Mouse (Mus musculus) midbrain, embryonic 13.5 days (tissue): ENCODE measurements around the gene Cyp21a1. TPM values are rescaled to one million over a fixed set of nuclear protein-coding genes. Genes with fewer than 3 reads are reported as not detected.
"Not testable (repeated sequence)": the region's sequence is repeated elsewhere in the genome, so short reads cannot be mapped to it uniquely, and the experiment has no call there.

Experiments used
- ATAC-seq: fragments of 200-750 bp; cut with Nextera tagmentation; 2 replicates; pipeline ENCODE4 v1.8.0; 2017; ENCODE audit warnings: mild to moderate bottlenecking, moderate TSS enrichment, moderate library complexity
- H3K27ac ChIP-seq: fragments of 300-500 bp; sonication (generic); 2 replicates; pipeline ENCODE4 v1.5.1; 2015; ENCODE audit warnings: inconsistent platforms, mild to moderate bottlenecking, moderate library complexity
- H3K27me3 ChIP-seq: fragments of 300-500 bp; sonication (generic); 2 replicates; pipeline ENCODE4 v1.6.1; 2015; ENCODE audit warnings: mild to moderate bottlenecking, inconsistent platforms
- H3K36me3 ChIP-seq: fragments of 300-500 bp; sonication (generic); 2 replicates; pipeline ENCODE4 v1.6.1; 2015; ENCODE audit warnings: mild to moderate bottlenecking, inconsistent platforms
- H3K4me1 ChIP-seq: fragments of 300-500 bp; sonication (generic); replicated peaks from 2 replicates; pipeline ENCODE4 v1.6.1; 2015; ENCODE audit warnings: inconsistent platforms
- H3K4me2 ChIP-seq: fragments of 300-500 bp; sonication (generic); replicated peaks from 2 replicates; pipeline ENCODE4 v1.6.1; 2015; ENCODE audit warnings: moderate library complexity, mild to moderate bottlenecking, inconsistent platforms
- H3K4me3 ChIP-seq: fragments of 300-500 bp; sonication (generic); replicated peaks from 2 replicates; pipeline ENCODE4 v1.5.1; 2015; ENCODE audit warnings: mild to moderate bottlenecking, inconsistent platforms
- H3K9ac ChIP-seq: fragments of 300-500 bp; sonication (generic); replicated peaks from 2 replicates; pipeline ENCODE4 v1.6.1; 2015; ENCODE audit warnings: mild to moderate bottlenecking, inconsistent platforms
- H3K9me3 ChIP-seq: fragments of 300-500 bp; sonication (generic); 2 replicates; pipeline ENCODE4 v1.6.1; 2016; ENCODE audit warnings: mild to moderate bottlenecking, inconsistent platforms
- WGBS: fragments of 180-500 bp; shearing (Covaris S2); methylation state at CpG from one replicate; pipeline ENCODE4 v1.1.7; 2015; 5-methylcytosine and 5-hydroxymethylcytosine counted together
- polyA plus RNA-seq: library from polyadenylated mRNA; unstranded; fragments of >200 nt; fragmentation: Nextera tagmentation; extraction: Ambion mirVana; gene quantifications from 2 replicates; pipeline ENCODE4 v1.2.1, GENCODE M21; 2015

Cyp21a1 gene
- polyA plus RNA-seq, 1 experiment from 2014 or later: not detected

DNA sequence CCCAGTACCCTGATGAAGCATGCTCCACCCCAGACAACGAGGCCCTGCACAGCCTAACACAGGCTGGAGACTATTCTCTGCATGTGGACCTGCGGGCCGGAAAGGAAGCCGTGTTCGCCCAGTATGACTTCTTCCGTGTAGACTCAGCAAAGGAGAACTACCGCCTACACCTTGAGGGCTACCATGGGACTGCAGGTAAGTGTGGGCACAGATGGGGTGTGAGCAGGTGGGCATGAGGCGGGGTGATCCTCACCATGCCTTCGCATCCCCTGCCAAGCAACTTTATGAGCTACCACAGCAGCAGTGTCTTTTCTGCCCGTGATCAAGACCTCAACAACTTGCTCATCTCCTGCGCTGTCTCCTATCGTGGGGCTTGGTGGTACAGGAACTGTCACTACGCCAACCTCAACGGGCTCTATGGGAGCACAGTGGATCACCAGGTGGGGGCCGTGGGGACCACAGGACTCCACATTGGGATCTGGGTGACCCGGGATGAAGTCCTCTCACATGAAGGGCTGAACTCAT is 3.5 kb downstream of the Cyp21a1 start:
- H3K4me1 ChIP-seq, H3K4me2 ChIP-seq, H3K9me3 ChIP-seq, ATAC-seq, H3K36me3 ChIP-seq, H3K27me3 ChIP-seq, H3K27ac ChIP-seq, H3K4me3 ChIP-seq, H3K9ac ChIP-seq: not testable (repeated sequence)
- WGBS: 93% methylated on average over 16 of the region's 16 CpGs

DNA sequence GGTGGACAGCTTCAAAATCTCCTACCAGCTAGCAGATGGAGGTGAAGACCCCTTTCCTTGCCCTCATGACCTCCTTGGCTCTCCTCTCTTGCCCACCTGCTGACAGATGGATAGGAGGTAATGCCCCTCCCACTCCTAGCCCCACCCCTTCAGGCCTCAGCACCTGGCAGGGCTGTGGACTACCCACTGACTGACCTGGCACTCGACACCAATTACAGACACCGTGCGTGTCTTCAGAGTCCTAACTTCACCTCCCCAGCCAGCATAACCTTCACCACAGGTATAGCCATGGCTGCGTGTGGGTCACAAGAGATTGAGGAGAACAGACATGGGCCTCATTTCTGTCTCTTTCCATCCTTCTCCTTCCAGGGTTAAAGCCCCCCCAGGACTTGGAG is 4.8 kb downstream of the Cyp21a1 start:
- Histone ChIP-seq H3K27ac (no peak overlapping the region), H3K4me1 (no peaks in the 10 kb centered on the region), H3K4me2 (no peak overlapping the region), H3K9me3 (no peaks in the 10 kb centered on the region), H3K4me3 (no peak overlapping the region), H3K36me3 (no peaks in the 10 kb centered on the region), H3K27me3 (no peaks in the 10 kb centered on the region), H3K9ac (no peak overlapping the region)
- no peak for ATAC-seq
- WGBS: 84% methylated on average over 4 of the region's 4 CpGs

GRCm38 (mm10) chr17:34798866-34799530 is 5.4 kb downstream of the Cyp21a1 start:
- Histone ChIP-seq H3K9ac (no peak overlapping the region), H3K4me3 (no peak overlapping the region), H3K27me3 (no peaks in the 10 kb centered on the region), H3K36me3 (no peaks in the 10 kb centered on the region), H3K9me3 (no peaks in the 10 kb centered on the region), H3K27ac (no peak overlapping the region), H3K4me2 (no peak overlapping the region), H3K4me1 (no peaks in the 10 kb centered on the region)
- no peak for ATAC-seq
- 94% methylated on average over 13 of the region's 17 CpGs for WGBS

DNA sequence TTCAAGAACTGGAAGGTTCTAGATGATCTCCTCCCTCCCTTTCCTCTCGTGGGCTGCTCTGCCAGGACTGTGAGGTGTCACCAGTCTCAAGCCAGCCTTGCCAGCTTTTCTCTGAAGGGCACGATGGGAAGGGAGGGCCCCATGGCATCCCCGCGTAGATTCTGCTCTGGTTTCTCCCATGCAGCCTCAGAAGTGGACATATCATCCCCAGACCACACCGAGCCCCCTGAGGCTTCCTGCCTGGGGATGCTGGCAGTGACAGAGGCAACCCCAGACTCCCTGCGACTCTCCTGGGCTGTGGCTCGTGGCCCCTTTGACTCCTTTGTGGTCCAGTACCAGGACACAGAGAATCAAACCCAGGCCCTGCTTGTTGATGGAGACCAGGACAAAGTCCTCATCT is 6.3 kb downstream of the Cyp21a1 start:
- WGBS: 84% methylated on average over 7 of the region's 7 CpGs
- H3K4me3 ChIP-seq, ATAC-seq: not testable (repeated sequence)

DNA sequence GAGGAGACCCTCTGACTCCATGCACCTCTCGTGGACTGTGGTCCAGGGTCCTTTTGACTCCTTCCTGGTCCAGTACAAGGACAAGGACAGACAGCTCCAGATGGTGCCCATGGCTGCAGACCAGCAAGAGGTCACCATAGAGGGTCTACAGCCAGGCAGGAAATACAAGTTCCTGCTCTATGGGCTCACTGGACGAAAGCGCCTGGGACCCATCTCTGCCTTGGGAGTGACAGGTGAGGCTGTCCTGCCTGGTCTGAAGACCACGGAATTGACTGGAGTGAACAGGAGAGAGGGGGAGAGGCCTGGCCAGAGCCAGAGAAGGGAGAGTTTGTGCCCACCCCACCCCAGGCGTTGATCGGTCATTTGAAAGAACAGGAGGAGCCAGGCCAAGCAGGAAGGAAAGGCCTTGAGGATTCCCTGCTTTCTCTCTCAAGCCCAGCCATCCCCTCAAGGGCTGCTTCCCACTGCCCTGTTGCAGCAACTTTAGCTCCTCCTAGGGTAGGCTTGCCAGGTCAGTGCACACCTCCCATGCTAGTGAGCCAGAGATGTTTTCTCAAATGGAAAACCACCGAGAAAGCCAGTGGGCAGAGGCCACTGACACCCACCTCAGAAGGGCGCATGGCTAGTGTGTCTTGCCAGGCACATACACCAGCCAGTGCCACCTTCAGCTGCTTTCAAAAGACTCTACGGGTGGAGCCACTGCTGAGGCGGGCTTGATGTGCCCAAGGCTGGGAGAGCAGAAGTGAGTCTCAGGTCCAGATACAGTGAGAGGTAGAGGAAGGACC is 7.0 kb downstream of the Cyp21a1 start:
- H3K9me3 ChIP-seq, H3K36me3 ChIP-seq, H3K4me2 ChIP-seq, H3K27me3 ChIP-seq, H3K4me3 ChIP-seq, H3K4me1 ChIP-seq, ATAC-seq, H3K9ac ChIP-seq, H3K27ac ChIP-seq: not testable (repeated sequence)
- 89% methylated on average over 10 of the region's 10 CpGs for WGBS

More for the DNA sequence above, 6.3 kb downstream of the Cyp21a1 start:
- not testable (repeated sequence) for H3K9ac ChIP-seq, H3K4me1 ChIP-seq, H3K4me2 ChIP-seq, H3K27ac ChIP-seq, H3K36me3 ChIP-seq, H3K9me3 ChIP-seq, H3K27me3 ChIP-seq

DNA sequence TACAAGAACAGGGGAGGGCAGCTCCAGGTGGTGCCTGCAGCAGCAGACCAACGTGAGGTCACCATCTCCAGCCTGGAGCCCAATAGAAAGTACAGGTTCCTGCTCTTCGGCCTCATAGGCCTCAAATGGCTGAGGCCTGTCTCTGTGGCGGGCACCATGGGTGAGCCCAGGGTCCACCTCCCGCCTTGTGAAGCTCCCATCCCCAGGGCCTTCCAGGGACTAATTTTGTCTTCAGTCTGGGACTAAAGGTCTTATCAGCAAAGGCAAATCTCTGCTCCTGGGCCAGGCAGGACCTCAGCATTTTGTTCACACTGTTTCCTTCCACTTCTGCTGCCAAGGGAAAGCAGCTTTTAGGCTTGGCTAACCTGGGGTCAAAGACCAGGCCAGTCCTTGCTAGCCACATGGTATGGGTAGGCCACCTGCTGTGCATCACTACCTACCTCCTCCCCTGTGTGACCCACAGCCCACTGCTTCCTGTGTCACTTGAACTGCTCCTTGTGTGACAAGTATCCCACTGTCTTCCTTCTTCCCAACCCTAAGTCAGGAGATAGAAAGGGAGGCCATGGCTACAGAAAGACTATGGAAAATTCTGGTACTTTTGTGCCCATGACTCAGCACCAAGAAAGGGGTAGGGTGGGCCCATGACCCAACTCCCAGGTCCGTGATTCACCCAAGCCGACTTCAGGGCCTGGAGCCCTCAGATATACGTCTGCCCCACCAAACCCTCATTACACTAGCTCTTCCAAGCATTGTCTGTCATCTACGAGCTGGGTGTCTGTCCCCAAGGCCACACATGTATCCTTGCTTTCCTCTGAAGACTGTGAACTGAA is 7.8 kb downstream of the Cyp21a1 start:
- 82% methylated on average over 8 of the region's 8 CpGs for WGBS

DNA sequence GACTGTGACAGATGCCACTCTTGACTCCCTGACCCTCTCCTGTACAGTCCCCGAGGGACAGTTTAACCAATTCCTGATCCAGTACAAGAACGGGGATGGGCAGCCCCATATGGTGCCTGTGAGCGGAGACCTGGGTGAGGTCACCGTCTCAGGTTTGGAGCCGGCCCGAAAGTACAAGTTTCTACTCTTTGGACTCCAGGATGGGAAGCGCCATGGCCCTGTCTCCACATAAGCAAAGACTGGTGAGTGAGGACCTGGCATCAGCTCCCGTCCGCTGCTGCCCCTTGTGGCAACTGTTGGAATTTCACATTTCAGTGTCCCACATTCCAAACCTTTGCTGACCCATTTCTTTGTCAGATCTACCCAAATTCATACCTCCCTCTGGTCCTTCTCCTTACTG is 8.7 kb downstream of the Cyp21a1 start:
- no peaks in the 10 kb centered on the region for H3K27me3 ChIP-seq
- 61% methylated on average over 9 of the region's 9 CpGs for WGBS
- no peaks in the 10 kb centered on the region for H3K4me1 ChIP-seq
- H3K4me3 ChIP-seq: no peak overlapping the region
- no peak overlapping the region for H3K9ac ChIP-seq
- H3K27ac ChIP-seq: no peak overlapping the region
- no peak overlapping the region for H3K4me2 ChIP-seq
- ATAC-seq: no peak
- H3K36me3 ChIP-seq: no peaks in the 10 kb centered on the region
- peaks cover 9% of the 10 kb centered on the region for H3K9me3 ChIP-seq

More for the DNA sequence above, 7.8 kb downstream of the Cyp21a1 start:
- H3K4me2 ChIP-seq: no peak overlapping the region
- H3K9ac ChIP-seq: no peak overlapping the region
- no peak overlapping the region for H3K4me3 ChIP-seq
- H3K36me3 ChIP-seq: no peaks in the 10 kb centered on the region
- no peaks in the 10 kb centered on the region for H3K27me3 ChIP-seq
- ATAC-seq: no peak
- H3K27ac ChIP-seq: no peak overlapping the region
- no peaks in the 10 kb centered on the region for H3K4me1 ChIP-seq
- H3K9me3 ChIP-seq: peaks cover 9% of the 10 kb centered on the region

GRCm38 (mm10) chr17:34795016-34795415 is 9.3 kb downstream of the Cyp21a1 start:
- Histone ChIP-seq H3K27ac (no peak overlapping the region), H3K9me3 (peaks cover 9% of the 10 kb centered on the region), H3K27me3 (no peaks in the 10 kb centered on the region), H3K36me3 (no peaks in the 10 kb centered on the region), H3K9ac (no peak overlapping the region), H3K4me3 (no peak overlapping the region), H3K4me1 (no peaks in the 10 kb centered on the region), H3K4me2 (no peak overlapping the region)
- 88% methylated on average over 10 of the region's 10 CpGs for WGBS
- ATAC-seq: no peak

- no peak overlapping the region for H3K9ac ChIP-seq
- H3K27ac ChIP-seq: no peak overlapping the region
- no peak overlapping the region for H3K4me3 ChIP-seq
- 80% methylated on average over 9 of the region's 9 CpGs for WGBS
- no peaks in the 10 kb centered on the region for H3K4me1 ChIP-seq
- H3K4me2 ChIP-seq: no peak overlapping the region
- H3K36me3 ChIP-seq: no peaks in the 10 kb centered on the region
- no peaks in the 10 kb centered on the region for H3K27me3 ChIP-seq
- peaks cover 6% of the 10 kb centered on the region; the same call in 1 of the 2 replicates for H3K9me3 ChIP-seq
- no peak for ATAC-seq
Measured at GRCm38 (mm10) chr17:34777680-34778325, 26.6 kb downstream of the Cyp21a1 start.

DNA sequence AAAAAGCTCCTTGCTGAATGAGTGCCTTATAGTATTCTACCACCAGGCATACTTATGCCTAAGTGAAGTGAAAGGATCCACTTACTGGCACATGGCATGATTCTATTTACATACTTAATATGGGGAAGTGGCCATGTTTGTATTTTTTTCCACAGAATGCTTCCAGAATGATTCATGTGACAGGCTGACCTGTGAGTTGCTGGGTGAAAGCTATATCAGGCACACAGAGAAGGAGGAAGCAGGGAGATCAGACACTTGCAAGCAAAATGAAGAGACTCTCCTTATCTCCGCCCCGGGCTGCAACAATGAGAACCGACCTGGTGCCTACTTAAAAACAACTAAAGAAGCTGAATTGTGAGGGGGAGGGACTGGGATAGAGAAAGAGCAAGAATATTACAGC is 42.9 kb downstream of the Cyp21a1 start:
- no peak for ATAC-seq
- no peak overlapping the region for H3K4me3 ChIP-seq
- 78% methylated on average over 3 of the region's 3 CpGs for WGBS

More for the DNA sequence above, 42.9 kb downstream of the Cyp21a1 start:
- Histone ChIP-seq H3K9me3 (no peaks in the 10 kb centered on the region), H3K36me3 (no peaks in the 10 kb centered on the region), H3K4me1 (no peaks in the 10 kb centered on the region), H3K27me3 (no peaks in the 10 kb centered on the region), H3K9ac (no peak overlapping the region), H3K27ac (no peak overlapping the region), H3K4me2 (no peak overlapping the region)
